Mouse (Mus musculus) liver, embryonic 14.5 days (tissue): ENCODE results near the gene Fxr2. TPM values are rescaled to one million over a fixed set of nuclear protein-coding genes. Genes with fewer than 3 reads are reported as not detected.
"Not testable (repeated sequence)": the region's sequence is repeated elsewhere in the genome, so short reads cannot be mapped to it uniquely, and the experiment has no call there.

ENCODE experiments used
- ATAC-seq: fragments of 200-750 bp; cut with Nextera tagmentation; 2 replicates; pipeline ENCODE4 v1.8.0; 2017; ENCODE audit warnings: moderate number of reproducible peaks, mild to moderate bottlenecking, moderate library complexity; ENCODE audit not compliant: insufficient read depth
- DNase-seq, 3 experiments: peaks; one replicate each; pipeline ENCODE4 v3.0.0-alpha.2; 2012 to 2013; ENCODE audit warnings: low read depth in 3 of 3, low spot score in 3 of 3
- H3K27ac ChIP-seq: fragments of 300-500 bp; sonication (generic); 2 replicates; pipeline ENCODE4 v1.5.1; 2014; ENCODE audit warnings: moderate library complexity, mild to moderate bottlenecking, control low read depth, inconsistent platforms
- H3K27me3 ChIP-seq: fragments of 300-500 bp; sonication (generic); 2 replicates; pipeline ENCODE4 v1.6.1; 2014; ENCODE audit warnings: mild to moderate bottlenecking, low read length, moderate library complexity; ENCODE audit not compliant: control insufficient read depth, insufficient read depth
- H3K36me3 ChIP-seq: fragments of 300-500 bp; sonication (generic); replicated peaks from 2 replicates; pipeline ENCODE4 v1.6.1; 2014; ENCODE audit warnings: low read depth; ENCODE audit not compliant: control insufficient read depth, insufficient read depth
- H3K4me1 ChIP-seq, 2 experiments: fragments of 200-500 bp in 1 of 2; fragments of 300-500 bp in 1 of 2; sonication (generic) in 1 of 2; replicated peaks; 2 replicates each; pipeline ENCODE4 v1.6.1; 2012 to 2014; ENCODE audit warnings: antibody characterized with exemption in 1 of 2, inconsistent platforms in 1 of 2, low read length in 1 of 2; ENCODE audit not compliant: control insufficient read depth in 2 of 2, insufficient read depth in 2 of 2
- H3K4me2 ChIP-seq: fragments of 300-500 bp; sonication (generic); 2 replicates; pipeline ENCODE4 v1.6.1; 2014; ENCODE audit warnings: low read depth, mild to moderate bottlenecking, control low read depth, moderate library complexity
- H3K4me3 ChIP-seq, 2 experiments: fragments of 200-500 bp in 1 of 2; fragments of 300-500 bp in 1 of 2; sonication (generic) in 1 of 2; 2 replicates each; pipeline ENCODE4 v1.5.1; 2012 to 2014; ENCODE audit warnings: low read depth in 2 of 2, low read length in 2 of 2, mild to moderate bottlenecking in 2 of 2, control low read depth in 1 of 2, inconsistent platforms in 1 of 2, moderate library complexity in 1 of 2; ENCODE audit not compliant: insufficient read depth in 1 of 2
- H3K9ac ChIP-seq: fragments of 300-500 bp; sonication (generic); replicated peaks from 2 replicates; pipeline ENCODE4 v1.6.1; 2014; ENCODE audit warnings: mild to moderate bottlenecking, control low read depth, moderate library complexity
- H3K9me3 ChIP-seq: fragments of 300-500 bp; sonication (generic); 2 replicates; pipeline ENCODE4 v1.6.1; 2016; ENCODE audit warnings: low read length, mixed read lengths; ENCODE audit not compliant: control insufficient read depth
- CTCF ChIP-seq: IDR thresholded peaks from 2 replicates; pipeline ENCODE4 v1.5.1; 2016; ENCODE audit warnings: antibody characterized with exemption, low read depth, control low read depth
- EP300 ChIP-seq: IDR thresholded peaks from 2 replicates; pipeline ENCODE4 v1.6.1; 2016; ENCODE audit warnings: antibody characterized with exemption, low read depth
- WGBS: fragments of 180-500 bp; shearing (Covaris S2); extraction: QIAGEN DNeasy Blood & Tissue Kit; methylation state at CpG from one replicate; pipeline ENCODE4 v1.1.7; 2014; ENCODE audit not compliant: insufficient replicate concordance; 5-methylcytosine and 5-hydroxymethylcytosine counted together
- polyA plus RNA-seq, 2 experiments: library from polyadenylated mRNA; depleted of rRNA in 1 of 2; stranded (reverse) in 1 of 2; unstranded in 1 of 2; fragments of >200 nt; fragmentation: Nextera tagmentation in 1 of 2; extraction: Ambion mirVana in 1 of 2; gene quantifications; 2 replicates each; pipeline versions ENCODE4 v1.2.1 to v1.2.3; 2012 to 2014

Fxr2 gene
- polyA plus RNA-seq, 2 experiments, result 5.4 to 21.7 TPM

DNA sequence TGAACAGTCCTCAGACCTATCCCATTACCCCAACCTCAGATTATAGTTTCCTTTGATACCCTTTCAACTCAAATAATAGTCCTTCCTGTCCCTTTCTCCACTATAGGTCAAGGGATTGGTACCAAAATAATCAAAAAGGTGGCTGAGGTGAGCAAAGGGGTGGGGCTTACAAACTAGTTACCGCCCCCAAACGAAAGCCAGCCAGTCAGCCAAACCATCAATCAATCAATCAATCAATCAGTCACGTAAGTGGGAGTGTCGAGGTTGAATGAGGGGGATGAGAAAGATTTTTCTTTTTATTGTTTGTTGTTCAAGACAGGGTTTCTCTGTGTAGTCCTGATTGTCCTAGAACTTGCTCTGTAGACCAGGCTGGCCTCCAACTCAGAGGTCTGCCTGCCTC, 9.8 kb upstream of the Fxr2 start:
- no peaks in the 10 kb centered on the region for H3K9me3 ChIP-seq
- H3K4me2 ChIP-seq, result peak overlapping the region; percentile 84
- no peaks in the 10 kb centered on the region for H3K27me3 ChIP-seq
- H3K4me3 ChIP-seq, result no peak overlapping the region
- H3K27ac ChIP-seq, result no peak overlapping the region
- no peak for ATAC-seq
- no peak for DNase-seq
- TF ChIP-seq CTCF (no peak), EP300 (no peak)
- 69% methylated on average over 4 of the region's 4 CpGs for WGBS
- no peak overlapping the region for H3K9ac ChIP-seq
- peaks cover 16 to 28% of the 10 kb centered on the region in 2 experiments for H3K4me1 ChIP-seq
- H3K36me3 ChIP-seq, result no peaks in the 10 kb centered on the region

DNA sequence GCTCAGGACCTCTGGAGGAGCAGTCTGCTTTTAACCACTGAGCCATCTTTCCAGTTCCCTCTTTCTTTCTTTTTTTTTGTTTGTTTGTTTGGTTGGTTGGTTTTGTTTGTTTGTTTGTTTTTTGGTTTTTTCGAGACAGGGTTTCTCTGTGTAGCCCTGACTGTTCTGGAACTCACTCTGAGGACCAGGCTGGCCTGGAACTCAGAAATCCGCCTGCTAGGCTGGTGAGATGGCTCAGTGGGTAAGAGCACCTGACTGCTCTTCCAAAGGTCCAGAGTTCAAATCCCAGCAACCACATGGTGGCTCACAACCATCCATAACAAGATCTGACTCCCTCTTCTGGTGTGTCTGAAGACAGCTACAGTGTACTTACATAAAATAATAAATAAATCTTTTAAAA, 8.5 kb upstream of the Fxr2 start:
- H3K4me1 ChIP-seq, result peaks cover 16 to 23% of the 10 kb centered on the region in 2 experiments
- not testable (repeated sequence) for H3K4me2 ChIP-seq, H3K36me3 ChIP-seq, H3K9me3 ChIP-seq, H3K27ac ChIP-seq, H3K9ac ChIP-seq, DNase-seq, ATAC-seq, H3K4me3 ChIP-seq, H3K27me3 ChIP-seq
- WGBS, result 67% methylated on average over 2 of the region's 2 CpGs

DNA sequence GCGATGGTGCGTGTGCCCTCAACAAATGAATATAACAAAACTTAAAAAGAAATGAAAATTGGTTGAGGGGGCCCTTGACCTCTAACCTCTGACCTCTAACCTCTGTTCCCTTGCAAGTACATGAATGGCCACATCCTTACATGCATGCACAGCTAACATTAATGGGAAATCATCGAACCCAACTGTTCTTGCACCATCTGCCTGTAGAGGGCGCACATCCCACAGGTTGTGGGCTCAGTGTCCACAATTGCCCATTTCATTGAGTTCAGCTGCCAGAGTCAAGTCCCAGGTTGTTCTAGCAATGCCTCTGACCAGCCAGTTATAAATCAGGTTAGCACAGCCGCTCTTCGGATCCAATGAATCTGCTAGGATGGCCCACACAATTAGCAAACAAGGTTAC, 4.5 kb upstream of the Fxr2 start:
- DNase-seq (peak; percentile 62 to 74 (median 70)), ATAC-seq (no peak)
- 29% methylated on average over 6 of the region's 6 CpGs for WGBS

DNA sequence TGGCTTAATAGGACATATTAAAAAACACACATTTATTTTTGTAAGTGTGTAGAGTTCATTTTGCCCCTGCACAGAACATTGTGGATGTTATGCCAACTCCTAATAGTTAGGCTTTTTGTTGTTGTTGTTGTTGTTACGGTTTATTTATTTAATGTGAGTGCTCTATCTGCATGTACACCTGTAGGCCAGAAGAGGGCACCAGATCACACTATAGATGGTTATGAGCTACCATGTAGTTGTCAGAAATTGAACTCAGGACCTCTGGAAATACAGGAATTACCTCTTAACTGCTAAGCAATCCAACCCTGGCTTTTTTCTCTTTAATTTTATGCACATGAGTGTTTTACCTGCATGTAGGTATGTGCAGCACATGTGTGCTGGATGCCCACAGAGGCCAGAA, 3.0 kb upstream of the Fxr2 start:
- 61% methylated on average over 1 of the region's 1 CpGs for WGBS
- Histone ChIP-seq H3K36me3 (no peaks in the 10 kb centered on the region; the same call in 1 of the 2 replicates), H3K9ac (no peak overlapping the region), H3K4me1 (peaks cover 11 to 12% of the 10 kb centered on the region in 2 experiments), H3K4me3 (no peak overlapping the region), H3K9me3 (no peaks in the 10 kb centered on the region), H3K27me3 (no peaks in the 10 kb centered on the region), H3K4me2 (no peak overlapping the region), H3K27ac (no peak overlapping the region)
- DNase-seq (no peak), ATAC-seq (no peak)
- TF ChIP-seq CTCF (peak; percentile 74), EP300 (no peak)

More for the DNA sequence above, 4.5 kb upstream of the Fxr2 start:
- Histone ChIP-seq H3K4me2 (no peak overlapping the region), H3K36me3 (no peaks in the 10 kb centered on the region), H3K4me1 (peaks cover 3 to 5% of the 10 kb centered on the region in 2 experiments; a peak in 3 of 4 replicates), H3K27ac (no peak overlapping the region), H3K27me3 (no peaks in the 10 kb centered on the region), H3K9me3 (no peaks in the 10 kb centered on the region), H3K4me3 (no peak overlapping the region), H3K9ac (no peak overlapping the region)
- TF ChIP-seq CTCF, result peak; percentile 99
- no peak for TF ChIP-seq EP300

DNA sequence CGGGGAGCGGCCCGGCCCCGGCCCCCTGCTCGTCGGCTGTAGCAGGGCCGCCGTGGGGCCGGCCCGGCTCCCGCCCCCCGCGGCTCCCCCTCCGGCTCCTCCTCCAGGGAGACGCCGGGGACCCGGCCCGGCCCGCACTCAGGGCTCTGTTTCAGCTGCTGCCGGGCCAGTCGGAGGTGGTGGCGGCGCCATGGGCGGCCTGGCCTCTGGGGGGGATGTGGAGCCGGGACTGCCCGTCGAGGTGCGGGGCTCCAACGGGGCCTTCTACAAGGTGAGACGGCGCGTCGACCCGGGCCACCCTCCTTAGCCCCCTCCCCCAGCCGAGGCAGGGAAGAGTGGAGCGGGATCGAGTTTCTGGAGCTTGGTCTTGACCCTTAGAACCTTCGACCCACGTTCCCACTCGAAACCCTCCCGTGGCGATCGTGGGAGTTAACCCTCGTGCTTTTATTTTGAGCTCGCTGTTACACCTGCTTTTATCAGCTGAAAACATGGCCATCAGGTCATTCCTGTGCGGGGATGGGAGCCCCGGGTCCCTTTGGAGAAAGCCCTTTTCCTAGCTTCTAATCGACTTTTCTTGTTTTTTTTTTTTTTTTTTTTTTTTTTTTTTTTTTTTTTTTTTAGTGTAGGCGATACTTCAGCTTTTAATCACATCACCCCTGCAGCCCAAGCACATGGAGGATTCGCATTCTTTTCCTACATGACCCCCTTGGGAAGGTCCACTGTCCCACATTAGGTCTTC, 507 bp downstream of the Fxr2 start:
- Histone ChIP-seq H3K9me3 (no peaks in the 10 kb centered on the region), H3K4me2 (peak overlapping the region; percentile 91), H3K4me3 (peak overlapping the region; percentile 85 to 97), H3K36me3 (peaks cover 2% of the 10 kb centered on the region; the same call in 1 of the 2 replicates), H3K27ac (peak overlapping the region; percentile 79), H3K9ac (peak overlapping the region; percentile 92), H3K27me3 (no peaks in the 10 kb centered on the region), H3K4me1 (peaks cover 20 to 21% of the 10 kb centered on the region in 2 experiments)
- DNase-seq, result no peak
- WGBS, result under 1% methylated on average over 40 of the region's 50 CpGs
- TF ChIP-seq EP300, result no peak
- no peak for TF ChIP-seq CTCF
- ATAC-seq, result peak; percentile 64
